7 mouse cellular contexts compared by ENCODE assay signal in genomic region chr4:124751300-124752250, GRCm38 (mm10). TPM values are rescaled to one million over a fixed set of nuclear protein-coding genes. Genes with fewer than 3 reads are reported as not detected.
DNase-seq lines count a peak whose midpoint lies in the region; ATAC-seq lines count a peak whose summit lies in the region.

No protein-coding gene starts in this region.

- DNase-seq in adrenal gland, postnatal 14 days = peak; percentile 99
- DNase-seq in embryonic facial prominence, embryonic 11.5 days (ENCODE audit: low spot score) = peak; percentile 97
- peak; percentile 100 for DNase-seq in heart, adult 11 months
- DNase-seq in kidney, adult 18-20 months = peak; percentile 99
- peak; percentile 97 for DNase-seq in limb, embryonic 11.5 days (ENCODE audit: low spot score)
- DNase-seq in midbrain, embryonic 14.5 days = peak; percentile 98
- peak; percentile 95 to 96 for DNase-seq in spleen, adult 18-20 months

- H3K36me3 ChIP-seq in embryonic facial prominence, embryonic 11.5 days (replicated peaks; ENCODE audit: control insufficient read depth, insufficient read depth, low read depth, low read length) = no peaks in the 10 kb centered on the region
- H3K36me3 ChIP-seq in limb, embryonic 11.5 days (ENCODE audit: control insufficient read depth, insufficient read depth, low read length) = no peaks in the 10 kb centered on the region
- H3K36me3 ChIP-seq in midbrain, embryonic 14.5 days (ENCODE audit: control insufficient read depth, insufficient read depth, low read length) = peaks cover 16% of the 10 kb centered on the region; the same call in 1 of the 2 replicates

- H3K9ac ChIP-seq in embryonic facial prominence, embryonic 11.5 days (replicated peaks; ENCODE audit: low read length) = peak overlapping the region; percentile 64
- H3K9ac ChIP-seq in limb, embryonic 11.5 days (ENCODE audit: low read length) = peak overlapping the region; percentile 64
- H3K9ac ChIP-seq in midbrain, embryonic 14.5 days (replicated peaks; ENCODE audit: low read length) = peak overlapping the region; percentile 71

- H3K9me3 ChIP-seq in embryonic facial prominence, embryonic 11.5 days (replicated peaks; ENCODE audit: control insufficient read depth, low read length) = no peaks in the 10 kb centered on the region
- no peaks in the 10 kb centered on the region for H3K9me3 ChIP-seq in limb, embryonic 11.5 days (ENCODE audit: control insufficient read depth, low read length)
- H3K9me3 ChIP-seq in midbrain, embryonic 14.5 days (ENCODE audit: control insufficient read depth, low read length) = no peaks in the 10 kb centered on the region

- peak; percentile 99 for ATAC-seq in embryonic facial prominence, embryonic 11.5 days (replicated peaks; ENCODE audit: insufficient number of reproducible peaks, low FRiP score, low TSS enrichment, low read depth)
- peak; percentile 99 for ATAC-seq in limb, embryonic 11.5 days (ENCODE audit: insufficient number of reproducible peaks, low FRiP score, low TSS enrichment, low read depth)
- ATAC-seq in midbrain, embryonic 14.5 days (ENCODE audit: low FRiP score, low TSS enrichment) = peak; percentile 100

- H3K4me2 ChIP-seq in embryonic facial prominence, embryonic 11.5 days (ENCODE audit: low read depth, low read length) = peak overlapping the region; percentile 72
- H3K4me2 ChIP-seq in limb, embryonic 11.5 days (ENCODE audit: low read depth, severe bottlenecking) = peak overlapping the region; percentile 57
- H3K4me2 ChIP-seq in midbrain, embryonic 14.5 days (ENCODE audit: low read length) = peak overlapping the region; percentile 98

- WGBS in embryonic facial prominence, embryonic 11.5 days = 0% methylated on average over 75 of the region's 75 CpGs
- WGBS in limb, embryonic 11.5 days = under 1% methylated on average over 75 of the region's 75 CpGs
- under 1% methylated on average over 75 of the region's 75 CpGs for WGBS in midbrain, embryonic 14.5 days

- H3K27me3 ChIP-seq in embryonic facial prominence, embryonic 11.5 days (ENCODE audit: control insufficient read depth, insufficient read depth, low read length) = no peaks in the 10 kb centered on the region
- H3K27me3 ChIP-seq in limb, embryonic 11.5 days (ENCODE audit: control insufficient read depth, insufficient read depth, low read length) = no peaks in the 10 kb centered on the region
- no peaks in the 10 kb centered on the region for H3K27me3 ChIP-seq in midbrain, embryonic 14.5 days (ENCODE audit: control insufficient read depth, insufficient read depth, low read length)

- H3K27ac ChIP-seq in embryonic facial prominence, embryonic 11.5 days (replicated peaks; ENCODE audit: low read depth, low read length) = no peak overlapping the region
- no peak overlapping the region for H3K27ac ChIP-seq in limb, embryonic 11.5 days (replicated peaks; ENCODE audit: low read depth, low read length)
- H3K27ac ChIP-seq in midbrain, embryonic 14.5 days (replicated peaks; ENCODE audit: low read depth, low read length) = 0 out of 2 replicates have a peak overlapping the region, but pooled peaks have one; percentile 9

- no peaks in the 10 kb centered on the region for H3K4me1 ChIP-seq in embryonic facial prominence, embryonic 11.5 days (ENCODE audit: control insufficient read depth, insufficient read depth, low read length)
- H3K4me1 ChIP-seq in limb, embryonic 11.5 days (ENCODE audit: control insufficient read depth, insufficient read depth, low read length) = peaks cover 4% of the 10 kb centered on the region; the same call in 1 of the 2 replicates
- peaks cover 9% of the 10 kb centered on the region for H3K4me1 ChIP-seq in midbrain, embryonic 14.5 days (ENCODE audit: control insufficient read depth, insufficient read depth, low read length)

- H3K4me3 ChIP-seq in embryonic facial prominence, embryonic 11.5 days (ENCODE audit: low read depth, low read length) = peak overlapping the region; percentile 63
- peak overlapping the region; percentile 62 for H3K4me3 ChIP-seq in limb, embryonic 11.5 days (ENCODE audit: low read depth, low read length)
- peak overlapping the region; percentile 73 for H3K4me3 ChIP-seq in midbrain, embryonic 14.5 days (replicated peaks; ENCODE audit: low read depth, low read length)

RNA-seq across cellular contexts. Expression of gene Inpp5b, which starts 9.9 kb away (rescaled TPM):
- 23.8 and 24.6 TPM in 2 replicates for total RNA-seq in adrenal gland, postnatal 14 days (2021)
- 26.2 and 28.2 TPM in 2 replicates for polyA plus RNA-seq in embryonic facial prominence, embryonic 11.5 days (2014; fragmentation: Nextera tagmentation; extraction: Ambion mirVana)
- 22.3 and 26.1 TPM in 2 replicates for polyA plus RNA-seq in limb, embryonic 11.5 days (2014; fragmentation: Nextera tagmentation; extraction: Ambion mirVana)
- 16.4 and 26.4 TPM in 2 replicates for polyA plus RNA-seq in midbrain, embryonic 14.5 days (2014; fragmentation: Nextera tagmentation; extraction: Ambion mirVana)

RNA-seq across cellular contexts. Expression of gene Sf3a3, which starts 37.0 kb away (rescaled TPM):
- total RNA-seq in adrenal gland, postnatal 14 days (2021) = 41.5 and 42.8 TPM in 2 replicates
- polyA plus RNA-seq in embryonic facial prominence, embryonic 11.5 days (2014; fragmentation: Nextera tagmentation; extraction: Ambion mirVana) = 236 and 240 TPM in 2 replicates
- polyA plus RNA-seq in limb, embryonic 11.5 days (2014; fragmentation: Nextera tagmentation; extraction: Ambion mirVana) = 250 and 252 TPM in 2 replicates
- polyA plus RNA-seq in midbrain, embryonic 14.5 days (2014; fragmentation: Nextera tagmentation; extraction: Ambion mirVana) = 94.9 and 116 TPM in 2 replicates

RNA-seq across cellular contexts. Expression of gene Mtf1, which starts 50.3 kb away (rescaled TPM):
- total RNA-seq in adrenal gland, postnatal 14 days (2021) = 21.1 and 22.5 TPM in 2 replicates
- polyA plus RNA-seq in embryonic facial prominence, embryonic 11.5 days (2014; fragmentation: Nextera tagmentation; extraction: Ambion mirVana) = 12.3 and 12.6 TPM in 2 replicates
- 14.1 TPM in 2 replicates for polyA plus RNA-seq in limb, embryonic 11.5 days (2014; fragmentation: Nextera tagmentation; extraction: Ambion mirVana)
- 11.4 and 13.4 TPM in 2 replicates for polyA plus RNA-seq in midbrain, embryonic 14.5 days (2014; fragmentation: Nextera tagmentation; extraction: Ambion mirVana)

RNA-seq across cellular contexts. Expression of gene Fhl3, which starts 51.1 kb away (rescaled TPM):
- total RNA-seq in adrenal gland, postnatal 14 days (2021) = 7.3 and 8.5 TPM in 2 replicates
- 9.7 and 10.7 TPM in 2 replicates for polyA plus RNA-seq in embryonic facial prominence, embryonic 11.5 days (2014; fragmentation: Nextera tagmentation; extraction: Ambion mirVana)
- 11.5 and 11.6 TPM in 2 replicates for polyA plus RNA-seq in limb, embryonic 11.5 days (2014; fragmentation: Nextera tagmentation; extraction: Ambion mirVana)
- 0.73 and 1.8 TPM in 2 replicates for polyA plus RNA-seq in midbrain, embryonic 14.5 days (2014; fragmentation: Nextera tagmentation; extraction: Ambion mirVana)

RNA-seq across cellular contexts. Expression of gene Utp11, which starts 58.2 kb away (rescaled TPM):
- total RNA-seq in adrenal gland, postnatal 14 days (2021) = 34.1 and 37.3 TPM in 2 replicates
- polyA plus RNA-seq in embryonic facial prominence, embryonic 11.5 days (2014; fragmentation: Nextera tagmentation; extraction: Ambion mirVana) = 77.1 and 90.3 TPM in 2 replicates
- 78.9 TPM in 2 replicates for polyA plus RNA-seq in limb, embryonic 11.5 days (2014; fragmentation: Nextera tagmentation; extraction: Ambion mirVana)
- 37.6 and 38.2 TPM in 2 replicates for polyA plus RNA-seq in midbrain, embryonic 14.5 days (2014; fragmentation: Nextera tagmentation; extraction: Ambion mirVana)
